Mouse (Mus musculus) adrenal gland, adult (tissue): ENCODE data around the gene Ppp2r1b.
A peak's percentile ranks its signal among the peaks of the same experiment; 100 is the strongest.

ENCODE experiments used
- DNase-seq, 2 experiments: peaks; one replicate each; pipeline ENCODE4 v3.0.0; 2022 to 2023; ENCODE audit warnings: low spot score in 1 of 2; ENCODE audit not compliant: inconsistent age in 2 of 2

Ppp2r1b gene

GRCm38 (mm10) chr9:50863824-50864223 lies 18.7 kb downstream of the Ppp2r1b start:
- no peak for DNase-seq

GRCm38 (mm10) chr9:50864877-50865276 lies 19.8 kb downstream of the Ppp2r1b start:
- no peak for DNase-seq

- DNase-seq, result no peak
Observed at GRCm38 (mm10) chr9:50865803-50866202, 20.7 kb downstream of the Ppp2r1b start.

GRCm38 (mm10) chr9:50867015-50867414 lies 21.9 kb downstream of the Ppp2r1b start:
- no peak for DNase-seq

GRCm38 (mm10) chr9:50868182-50868581 lies 23.1 kb downstream of the Ppp2r1b start:
- no peak for DNase-seq

GRCm38 (mm10) chr9:50873210-50873609 lies 28.1 kb downstream of the Ppp2r1b start:
- no peak for DNase-seq

GRCm38 (mm10) chr9:50874031-50874430 lies 28.9 kb downstream of the Ppp2r1b start:
- no peak for DNase-seq

- DNase-seq, result peak in 1 of 2 experiments; percentile 41
Observed at GRCm38 (mm10) chr9:50875470-50875869, 30.4 kb downstream of the Ppp2r1b start.

GRCm38 (mm10) chr9:50876287-50876686 lies 31.2 kb downstream of the Ppp2r1b start:
- peak in 1 of 2 experiments; percentile 86 for DNase-seq

GRCm38 (mm10) chr9:50877431-50877830 lies 32.3 kb downstream of the Ppp2r1b start:
- DNase-seq, result no peak

- DNase-seq, result no peak
Observed at GRCm38 (mm10) chr9:50882183-50882582, 37.1 kb downstream of the Ppp2r1b start.

GRCm38 (mm10) chr9:50884093-50884492 lies 39.0 kb downstream of the Ppp2r1b start:
- DNase-seq, result peak in 1 of 2 experiments; percentile 53

- peak; percentile 51 to 82 for DNase-seq
Observed at GRCm38 (mm10) chr9:50884741-50885599, 39.9 kb downstream of the Ppp2r1b start.

GRCm38 (mm10) chr9:50885600-50885987 lies 40.5 kb downstream of the Ppp2r1b start:
- DNase-seq, result peak in 1 of 2 experiments; percentile 28

GRCm38 (mm10) chr9:50886870-50887269 lies 41.8 kb downstream of the Ppp2r1b start:
- no peak for DNase-seq

- DNase-seq, result peak in 1 of 2 experiments; percentile 50
Observed at GRCm38 (mm10) chr9:50887351-50887750, 42.2 kb downstream of the Ppp2r1b start.

- DNase-seq, result no peak
Observed at GRCm38 (mm10) chr9:50889211-50889610, 44.1 kb downstream of the Ppp2r1b start.

GRCm38 (mm10) chr9:50889964-50890363 lies 44.9 kb downstream of the Ppp2r1b start:
- no peak for DNase-seq

- no peak for DNase-seq
Observed at GRCm38 (mm10) chr9:50890494-50891090, 45.5 kb downstream of the Ppp2r1b start.

- DNase-seq, result peak; percentile 90 to 96
Observed at GRCm38 (mm10) chr9:50893665-50894064, 48.6 kb downstream of the Ppp2r1b start.

GRCm38 (mm10) chr9:50900026-50900920 lies 55.2 kb downstream of the Ppp2r1b start:
- no peak for DNase-seq
